Mouse (Mus musculus) brain, embryonic 14.5 days (tissue): Measurements from ENCODE around the gene Mbd4.

Experiments
- CTCF ChIP-seq: fragments of 200-500 bp; IDR thresholded peaks from 2 replicates; pipeline ENCODE4 v1.5.1; 2012; ENCODE audit warnings: inconsistent platforms, mild to moderate bottlenecking, moderate library complexity, borderline replicate concordance; ENCODE audit not compliant: insufficient read depth, insufficient read length; ENCODE audit errors: extremely low read depth
- POLR2A ChIP-seq: fragments of 200-500 bp; IDR thresholded peaks from 2 replicates; pipeline ENCODE4 v1.6.1; 2012; ENCODE audit warnings: mild to moderate bottlenecking, inconsistent platforms, borderline replicate concordance; ENCODE audit not compliant: poor library complexity, insufficient read depth, insufficient read length, severe bottlenecking; ENCODE audit errors: extremely low read depth

GRCm38 (mm10) chr6:115897926-115898520 lies 44.9 kb upstream of the Mbd4 start:
- TF ChIP-seq POLR2A (no peak), CTCF (no peak)
